Mouse (Mus musculus) c-Kit-positive CD71-positive TER-119-negative erythroid progenitor cells, embryonic 14.5 days (primary cell): Measurements from ENCODE around the gene 9630041A04Rik.

ENCODE experiments used
- DNase-seq: peaks from one replicate; pipeline ENCODE4 v3.0.0-alpha.2; 2013; ENCODE audit warnings: low read depth

9630041A04Rik gene

GRCm38 (mm10) chr9:101861596-101862471 is at the start of gene 9630041A04Rik:
9630041A04Rik (plus strand) TSS chr9:101861841.
- DNase-seq = no peak

GRCm38 (mm10) chr9:101823896-101824295 is 37.7 kb upstream of the 9630041A04Rik start:
- no peak for DNase-seq

- DNase-seq = no peak
Observed at GRCm38 (mm10) chr9:101825626-101826025, 36.0 kb upstream of the 9630041A04Rik start.

GRCm38 (mm10) chr9:101833619-101834018 is 28.0 kb upstream of the 9630041A04Rik start:
- no peak for DNase-seq

- no peak for DNase-seq
Observed at GRCm38 (mm10) chr9:101841101-101841500, 20.5 kb upstream of the 9630041A04Rik start.

- DNase-seq = no peak
Observed at GRCm38 (mm10) chr9:101843893-101844292, 17.7 kb upstream of the 9630041A04Rik start.

GRCm38 (mm10) chr9:101845691-101846090 is 15.9 kb upstream of the 9630041A04Rik start:
- no peak for DNase-seq

- DNase-seq = no peak
Observed at GRCm38 (mm10) chr9:101862481-101863065, 932 bp downstream of the 9630041A04Rik start.

- no peak for DNase-seq
Observed at GRCm38 (mm10) chr9:101863130-101863529, 1.5 kb downstream of the 9630041A04Rik start.

GRCm38 (mm10) chr9:101868593-101868992 is 7.0 kb downstream of the 9630041A04Rik start:
- DNase-seq = no peak

GRCm38 (mm10) chr9:101870034-101870433 is 8.4 kb downstream of the 9630041A04Rik start:
- no peak for DNase-seq

- no peak for DNase-seq
Observed at GRCm38 (mm10) chr9:101875306-101875705, 13.7 kb downstream of the 9630041A04Rik start.

- DNase-seq = no peak
Observed at GRCm38 (mm10) chr9:101877109-101877987, 15.7 kb downstream of the 9630041A04Rik start.

- DNase-seq = no peak
Observed at GRCm38 (mm10) chr9:101883295-101883694, 21.7 kb downstream of the 9630041A04Rik start.

GRCm38 (mm10) chr9:101897851-101898250 is 36.2 kb downstream of the 9630041A04Rik start:
- DNase-seq = no peak

- no peak for DNase-seq
Observed at GRCm38 (mm10) chr9:101903406-101903805, 41.8 kb downstream of the 9630041A04Rik start.

- DNase-seq = no peak
Observed at GRCm38 (mm10) chr9:101907747-101908255, 46.2 kb downstream of the 9630041A04Rik start.

- DNase-seq = no peak
Observed at GRCm38 (mm10) chr9:101908849-101909248, 47.2 kb downstream of the 9630041A04Rik start.

GRCm38 (mm10) chr9:101909491-101909890 is 47.9 kb downstream of the 9630041A04Rik start:
- no peak for DNase-seq

GRCm38 (mm10) chr9:101911176-101911866 is 49.7 kb downstream of the 9630041A04Rik start:
- no peak for DNase-seq

- no peak for DNase-seq
Observed at GRCm38 (mm10) chr9:101915082-101915481, 53.4 kb downstream of the 9630041A04Rik start.
